Mouse (Mus musculus): ENCODE measurements around the gene Vmn1r198.

GRCm38 (mm10) chr13:22350813-22351212 is 649 bp downstream of the Vmn1r198 start:
- TF ChIP-seq CTCF (IDR thresholded peaks at IDR 0.05; ENCODE audit: borderline replicate concordance, insufficient read depth, low read length) (no peak), POLR2A (IDR thresholded peaks at IDR 0.05; ENCODE audit: low read depth, low read length) (no peak)
